Mouse (Mus musculus): ENCODE data around the gene Cstb. TPM values are rescaled to one million over a fixed set of nuclear protein-coding genes. Genes with fewer than 3 reads are reported as not detected.

Cstb gene
- polyA plus RNA-seq, 1 experiment: 355 TPM

DNA sequence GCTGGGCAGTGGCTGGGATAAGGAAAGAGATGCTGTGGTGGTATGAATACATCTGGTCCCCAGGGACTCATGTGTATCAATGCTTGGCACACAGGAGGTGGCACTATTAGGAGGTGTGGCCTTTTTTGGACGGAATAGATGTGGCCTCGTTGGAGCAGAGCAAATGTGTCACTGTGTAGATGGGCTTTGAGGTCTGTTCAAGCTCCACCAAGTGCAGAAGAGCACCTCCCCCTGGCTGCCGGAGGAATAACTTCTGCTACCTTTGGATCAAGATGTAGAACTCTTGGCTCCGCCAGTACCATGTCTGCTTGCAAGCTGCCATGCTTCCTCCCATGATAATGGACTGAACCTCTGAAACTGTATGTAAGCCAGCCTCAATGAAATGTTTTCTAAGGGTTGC is 36.3 kb downstream of the Cstb start:
- Histone ChIP-seq H3K27me3 (ENCODE audit: control insufficient read depth, insufficient read depth, insufficient read length) (no peaks in the 10 kb centered on the region), H3K36me3 (ENCODE audit: control insufficient read depth, insufficient read depth) (no peaks in the 10 kb centered on the region), H3ac (ENCODE audit: control insufficient read depth, insufficient read length, low read depth) (no peak overlapping the region), H3K4me3 (ENCODE audit: insufficient read depth, poor library complexity, severe bottlenecking) (no peak overlapping the region), H3K79me3 (ENCODE audit: low read depth) (peaks cover 3% of the 10 kb centered on the region), H3K79me2 (ENCODE audit: control insufficient read depth, insufficient read depth) (peaks cover 19% of the 10 kb centered on the region)
- no peak for TF ChIP-seq MYOG (IDR thresholded peaks at IDR 0.05; ENCODE audit: control insufficient read depth, extremely low read depth, insufficient read length)

GRCm38 (mm10) chr10:78462945-78463768 is 37.7 kb downstream of the Cstb start:
- TF ChIP-seq FOSL1 (IDR thresholded peaks at IDR 0.05; ENCODE audit: insufficient read depth, low read length, poor library complexity, severe bottlenecking) (no peak), MYOD1 (IDR thresholded peaks at IDR 0.05; ENCODE audit: control insufficient read depth, insufficient read length, low read depth) (no peak), MYOG (IDR thresholded peaks at IDR 0.05; ENCODE audit: control insufficient read depth, extremely low read depth, insufficient read length) (no peak), USF1 (IDR thresholded peaks at IDR 0.05; ENCODE audit: low read depth) (no peak), CTCF (IDR thresholded peaks at IDR 0.05; ENCODE audit: control insufficient read depth, insufficient read depth, insufficient read length) (no peak), CEBPB (IDR thresholded peaks at IDR 0.05; ENCODE audit: low read depth) (no peak), MAX (IDR thresholded peaks at IDR 0.05) (no peak)
- no peak overlapping the region for H3K4me3 ChIP-seq (ENCODE audit: insufficient read depth, poor library complexity, severe bottlenecking)
- H3K79me2 ChIP-seq (ENCODE audit: control insufficient read depth, insufficient read depth): peaks cover 19% of the 10 kb centered on the region
- no peaks in the 10 kb centered on the region for H3K36me3 ChIP-seq (ENCODE audit: control insufficient read depth, insufficient read depth)
- H3ac ChIP-seq (ENCODE audit: control insufficient read depth, insufficient read length, low read depth): no peak overlapping the region
- peaks cover 3% of the 10 kb centered on the region for H3K79me3 ChIP-seq (ENCODE audit: low read depth)
- H3K27me3 ChIP-seq (ENCODE audit: control insufficient read depth, insufficient read depth, insufficient read length): no peaks in the 10 kb centered on the region

DNA sequence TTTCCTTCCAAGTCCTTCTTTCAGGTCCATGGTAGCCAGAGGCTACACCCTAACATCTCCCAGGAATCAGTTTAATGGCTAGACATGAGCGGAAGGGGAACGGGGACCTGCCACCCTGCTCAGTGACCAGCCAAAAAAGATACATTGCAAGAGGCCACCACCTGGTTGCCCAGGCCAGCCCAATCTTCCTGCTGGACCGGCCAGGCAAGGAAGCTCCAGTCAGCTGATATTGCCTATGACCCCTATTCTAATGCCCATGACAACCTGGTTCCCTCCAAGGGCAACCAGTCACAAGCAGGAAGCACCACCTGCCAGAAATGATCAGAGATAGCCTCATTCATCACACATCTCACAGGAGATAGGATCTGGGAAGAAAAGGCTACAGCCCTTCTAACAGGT is 38.3 kb downstream of the Cstb start:
- Histone ChIP-seq H3K79me2 (ENCODE audit: control insufficient read depth, insufficient read depth) (peaks cover 19% of the 10 kb centered on the region), H3K36me3 (ENCODE audit: control insufficient read depth, insufficient read depth) (no peaks in the 10 kb centered on the region), H3K79me3 (ENCODE audit: low read depth) (peaks cover 3% of the 10 kb centered on the region), H3ac (ENCODE audit: control insufficient read depth, insufficient read length, low read depth) (no peak overlapping the region), H3K4me3 (ENCODE audit: insufficient read depth, poor library complexity, severe bottlenecking) (no peak overlapping the region), H3K27me3 (ENCODE audit: control insufficient read depth, insufficient read depth, insufficient read length) (no peaks in the 10 kb centered on the region)
- TF ChIP-seq USF1 (IDR thresholded peaks at IDR 0.05; ENCODE audit: low read depth) (no peak), MAX (IDR thresholded peaks at IDR 0.05) (no peak), MYOG (IDR thresholded peaks at IDR 0.05; ENCODE audit: control insufficient read depth, extremely low read depth, insufficient read length) (no peak), FOSL1 (IDR thresholded peaks at IDR 0.05; ENCODE audit: insufficient read depth, low read length, poor library complexity, severe bottlenecking) (no peak), CEBPB (IDR thresholded peaks at IDR 0.05; ENCODE audit: low read depth) (no peak), MYOD1 (IDR thresholded peaks at IDR 0.05; ENCODE audit: control insufficient read depth, insufficient read length, low read depth) (no peak), CTCF (IDR thresholded peaks at IDR 0.05; ENCODE audit: control insufficient read depth, insufficient read depth, insufficient read length) (no peak)

GRCm38 (mm10) chr10:78464201-78464791 is 38.8 kb downstream of the Cstb start:
- H3K79me2 ChIP-seq (ENCODE audit: control insufficient read depth, insufficient read depth): peaks cover 19% of the 10 kb centered on the region
- H3K4me3 ChIP-seq (ENCODE audit: insufficient read depth, poor library complexity, severe bottlenecking): peak overlapping the region; percentile 60
- H3ac ChIP-seq (ENCODE audit: control insufficient read depth, insufficient read length, low read depth): peak overlapping the region; percentile 76
- no peaks in the 10 kb centered on the region for H3K36me3 ChIP-seq (ENCODE audit: control insufficient read depth, insufficient read depth)
- TF ChIP-seq CEBPB (IDR thresholded peaks at IDR 0.05; ENCODE audit: low read depth): no peak
- peak; percentile 10 for TF ChIP-seq MAX (IDR thresholded peaks at IDR 0.05)
- no peaks in the 10 kb centered on the region for H3K27me3 ChIP-seq (ENCODE audit: control insufficient read depth, insufficient read depth, insufficient read length)
- H3K79me3 ChIP-seq (ENCODE audit: low read depth): peaks cover 3% of the 10 kb centered on the region

DNA sequence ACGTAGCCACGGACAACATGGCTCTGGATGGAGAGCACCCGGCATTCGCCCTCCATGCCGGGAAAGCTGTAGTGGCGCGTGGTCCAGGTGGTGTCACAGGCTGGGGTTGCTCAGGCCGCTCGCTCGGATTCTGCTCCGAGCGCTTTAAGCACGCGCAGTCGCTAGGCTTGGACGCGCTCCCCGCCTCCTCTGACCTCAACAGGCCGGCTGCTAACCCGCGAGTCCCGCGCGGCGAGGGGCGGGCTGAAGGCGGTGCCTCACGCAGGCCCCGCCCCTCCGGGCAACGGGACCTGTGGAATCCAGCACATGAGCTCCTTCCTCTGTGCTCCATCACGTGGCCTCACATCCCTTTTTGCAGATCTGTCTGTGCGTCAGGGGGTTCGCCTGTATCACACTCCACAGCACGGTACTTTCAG is 39.3 kb downstream of the Cstb start, which contains the start of gene Pdxk:
TSS of gene Pdxk (minus strand) at position 184 of the 416 bp plus-strand sequence.
- peaks cover 19% of the 10 kb centered on the region for H3K79me2 ChIP-seq (ENCODE audit: control insufficient read depth, insufficient read depth)
- no peak for TF ChIP-seq CTCF (IDR thresholded peaks at IDR 0.05; ENCODE audit: control insufficient read depth, insufficient read depth, insufficient read length)
- TF ChIP-seq USF1 (IDR thresholded peaks at IDR 0.05; ENCODE audit: low read depth): peak; percentile 92
- TF ChIP-seq MYOD1 (IDR thresholded peaks at IDR 0.05; ENCODE audit: control insufficient read depth, insufficient read length, low read depth): no peak
- no peak for TF ChIP-seq FOSL1 (IDR thresholded peaks at IDR 0.05; ENCODE audit: insufficient read depth, low read length, poor library complexity, severe bottlenecking)
- no peak for TF ChIP-seq MAX (IDR thresholded peaks at IDR 0.05)
- H3K27me3 ChIP-seq (ENCODE audit: control insufficient read depth, insufficient read depth, insufficient read length): no peaks in the 10 kb centered on the region
- H3K36me3 ChIP-seq (ENCODE audit: control insufficient read depth, insufficient read depth): no peaks in the 10 kb centered on the region
- H3ac ChIP-seq (ENCODE audit: control insufficient read depth, insufficient read length, low read depth): peak within 1 kb of the TSS; percentile 76
- peaks cover 3% of the 10 kb centered on the region for H3K79me3 ChIP-seq (ENCODE audit: low read depth)
- H3K4me3 ChIP-seq (ENCODE audit: insufficient read depth, poor library complexity, severe bottlenecking): peak within 1 kb of the TSS; percentile 60

DNA sequence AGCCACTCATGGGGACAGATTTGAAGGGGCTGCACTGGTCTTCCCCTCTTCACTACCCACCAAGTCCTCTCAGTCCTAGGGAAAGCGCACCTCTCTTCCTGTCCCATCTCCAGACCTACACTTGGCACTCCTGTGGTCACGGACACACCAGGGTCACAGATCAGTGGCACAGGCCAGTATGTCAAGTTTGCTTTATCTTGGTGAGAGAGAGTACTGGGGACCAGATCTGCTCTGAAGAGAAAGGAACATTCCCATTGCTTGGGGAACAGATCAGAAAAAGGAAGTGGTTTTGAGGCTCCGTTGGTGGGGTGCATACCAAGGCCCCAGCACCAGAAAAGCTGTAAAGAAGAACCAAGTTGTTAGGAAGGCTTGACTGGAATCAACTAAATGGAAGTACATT is 40.0 kb downstream of the Cstb start:
- Histone ChIP-seq H3K36me3 (ENCODE audit: control insufficient read depth, insufficient read depth) (no peaks in the 10 kb centered on the region), H3K4me3 (ENCODE audit: insufficient read depth, poor library complexity, severe bottlenecking) (no peak overlapping the region), H3ac (ENCODE audit: control insufficient read depth, insufficient read length, low read depth) (no peak overlapping the region), H3K27me3 (ENCODE audit: control insufficient read depth, insufficient read depth, insufficient read length) (no peaks in the 10 kb centered on the region), H3K79me2 (ENCODE audit: control insufficient read depth, insufficient read depth) (peaks cover 19% of the 10 kb centered on the region), H3K79me3 (ENCODE audit: low read depth) (peaks cover 3% of the 10 kb centered on the region)
- no peak for TF ChIP-seq CTCF (IDR thresholded peaks at IDR 0.05; ENCODE audit: control insufficient read depth, insufficient read depth, insufficient read length)
- no peak for TF ChIP-seq USF1 (IDR thresholded peaks at IDR 0.05; ENCODE audit: low read depth)
- no peak for TF ChIP-seq MYOG (IDR thresholded peaks at IDR 0.05; ENCODE audit: control insufficient read depth, extremely low read depth, insufficient read length)
- TF ChIP-seq FOSL1 (IDR thresholded peaks at IDR 0.05; ENCODE audit: insufficient read depth, low read length, poor library complexity, severe bottlenecking): no peak
- no peak for TF ChIP-seq MAX (IDR thresholded peaks at IDR 0.05)
- TF ChIP-seq MYOD1 (IDR thresholded peaks at IDR 0.05; ENCODE audit: control insufficient read depth, insufficient read length, low read depth): no peak

Measured in C2C12 (cell line).